Mouse (Mus musculus) right cerebral cortex, adult 2 months (tissue): ENCODE results near the gene Cbll1.
"Not testable (repeated sequence)": the region's sequence is repeated elsewhere in the genome, so short reads cannot be mapped to it uniquely, and the experiment has no call there.

ENCODE experiments used
- DNase-seq, 2 experiments: peaks; one replicate each; pipeline ENCODE4 v3.0.0; 2021 to 2022; ENCODE audit warnings: low spot score in 2 of 2

Gene Cbll1

DNA sequence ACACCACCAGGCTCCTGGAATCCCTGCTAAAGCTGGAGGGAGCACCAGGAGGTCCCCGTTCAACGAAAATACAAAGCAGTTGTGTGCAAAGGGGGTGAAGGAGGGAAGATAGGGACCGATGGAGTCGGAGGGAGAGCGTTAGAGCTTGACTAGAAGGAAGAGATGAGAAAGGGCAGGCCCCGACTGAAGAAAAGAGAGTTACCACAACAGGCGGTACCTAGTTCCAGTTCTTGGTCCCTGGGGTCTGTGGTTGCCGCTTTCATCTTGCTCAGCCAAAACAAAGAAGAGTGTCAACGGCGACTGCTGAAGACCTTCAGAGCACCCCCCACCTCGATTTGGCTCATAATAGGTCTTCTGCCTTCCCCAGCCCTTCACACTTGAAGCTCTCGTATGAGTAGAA, 780 bp upstream of the Cbll1 start:
- DNase-seq = no peak

DNA sequence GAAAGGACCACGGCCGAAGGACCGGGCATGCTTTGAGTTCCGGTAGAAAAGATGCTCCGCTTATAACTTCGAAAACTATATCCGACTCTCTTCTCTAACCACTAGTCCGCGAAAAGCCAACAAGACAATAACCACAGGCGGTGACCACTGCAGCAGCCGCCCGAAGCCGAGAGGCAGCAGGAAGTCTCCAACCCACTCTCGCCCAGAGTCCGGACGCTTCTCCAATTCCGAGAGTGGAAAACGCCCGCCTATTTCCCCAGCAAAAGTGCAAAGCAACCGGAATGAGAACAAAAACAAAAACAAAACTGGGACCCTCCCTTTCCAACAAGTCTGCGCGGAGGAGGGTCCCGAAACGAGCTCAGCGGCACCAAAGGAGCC, 491 bp downstream of the Cbll1 start:
- DNase-seq = no peak

- no peak for DNase-seq
Observed at GRCm38 (mm10) chr12:31486431-31486830, 13.0 kb downstream of the Cbll1 start.

DNA sequence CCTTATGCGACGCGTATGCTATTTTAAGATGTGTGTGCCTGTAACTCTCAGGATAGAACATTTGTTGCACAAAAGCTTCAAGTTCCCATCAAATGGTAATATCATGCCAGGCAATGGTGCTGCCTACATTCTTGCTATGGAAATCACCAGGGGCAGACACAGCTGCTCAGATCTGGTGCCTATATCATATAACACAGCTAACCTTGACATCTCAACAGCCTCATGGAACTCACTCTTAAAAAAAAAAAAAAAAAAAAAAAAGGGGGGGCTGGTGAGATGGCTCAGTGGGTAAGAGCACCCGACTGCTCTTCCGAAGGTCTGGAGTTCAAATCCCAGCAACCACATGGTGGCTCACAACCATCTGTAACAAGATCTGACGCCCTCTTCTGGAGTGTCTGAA, 21.2 kb downstream of the Cbll1 start:
- DNase-seq = not testable (repeated sequence)

DNA sequence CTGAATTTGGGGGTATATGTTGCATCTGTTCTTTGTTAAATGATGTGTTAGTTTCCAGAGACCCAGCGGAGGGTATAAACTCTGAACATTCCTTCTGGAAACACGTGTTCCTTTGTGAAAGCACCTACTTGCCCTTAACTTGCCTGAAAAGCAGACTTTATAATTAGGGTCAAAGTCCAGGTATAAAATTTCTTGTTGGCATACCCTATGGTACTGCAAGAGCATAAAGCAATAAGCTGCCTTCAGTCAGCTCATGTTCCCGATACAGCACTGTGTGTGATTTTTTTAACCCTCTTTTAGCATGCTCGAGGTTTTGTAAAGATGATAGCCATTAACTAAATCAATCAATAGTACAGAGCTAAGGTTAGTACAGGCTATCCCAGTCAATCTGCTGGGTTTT, 36.8 kb downstream of the Cbll1 start:
- no peak for DNase-seq

- DNase-seq = no peak
Observed at GRCm38 (mm10) chr12:31461371-31461770, 38.0 kb downstream of the Cbll1 start.

DNA sequence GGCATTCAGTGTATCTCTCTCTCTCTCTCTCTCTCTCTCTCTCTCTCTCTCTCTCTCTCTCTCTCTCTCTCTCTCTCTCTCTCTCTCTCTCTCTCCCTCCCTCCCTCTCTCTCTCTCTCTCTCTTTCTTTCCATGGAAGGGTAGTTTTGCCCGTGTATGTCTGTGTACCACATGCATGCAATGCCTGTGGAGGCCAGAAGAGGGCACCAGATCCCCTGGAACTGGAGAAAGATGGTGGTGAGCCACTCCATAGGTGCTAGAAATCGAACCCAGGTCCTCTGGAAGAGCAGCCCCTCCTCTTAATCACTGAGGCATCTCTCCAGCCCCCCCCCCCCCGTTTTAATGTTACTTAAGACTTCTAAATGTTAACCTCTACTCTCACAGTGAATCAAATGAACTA, 39.1 kb downstream of the Cbll1 start:
- not testable (repeated sequence) for DNase-seq

DNA sequence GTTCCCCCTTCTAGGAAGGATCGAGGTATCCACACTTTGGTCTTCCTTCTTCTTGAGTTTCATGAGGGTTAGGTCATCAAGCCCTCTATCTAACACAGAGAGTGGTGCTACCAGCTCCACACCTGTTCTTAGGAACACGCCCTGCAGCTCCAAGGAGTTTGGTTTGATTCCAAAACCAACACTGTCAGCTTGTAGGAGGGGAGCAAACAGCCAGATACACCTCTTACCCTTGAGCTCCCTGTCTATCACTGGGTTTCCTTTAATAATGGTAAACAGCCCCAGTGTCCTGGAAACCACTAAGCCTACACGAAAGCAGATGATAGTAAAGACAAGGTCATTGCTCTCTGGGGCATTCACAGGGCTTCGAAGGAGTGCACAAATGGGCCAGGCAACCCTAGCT, 40.9 kb downstream of the Cbll1 start:
- DNase-seq = no peak

DNA sequence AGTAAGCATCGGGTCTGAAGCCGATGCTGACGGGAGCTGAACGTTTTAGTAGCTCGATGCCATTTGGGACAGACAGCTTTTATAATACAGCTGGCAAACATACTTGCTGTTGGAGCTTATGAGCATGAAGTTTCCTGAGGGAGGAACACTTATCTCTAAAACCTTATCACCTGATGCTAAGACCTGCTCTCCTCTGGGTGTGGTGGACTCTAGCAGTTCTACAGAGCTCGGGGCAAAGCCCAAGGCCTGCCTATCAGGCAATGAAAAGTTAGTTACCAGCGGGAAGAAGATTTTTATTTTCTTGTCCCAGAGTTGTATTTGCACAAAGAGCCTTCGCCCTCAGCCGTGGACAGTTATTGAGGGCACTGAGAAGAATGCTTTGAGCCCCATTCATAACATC, 43.1 kb downstream of the Cbll1 start:
- DNase-seq = no peak

DNA sequence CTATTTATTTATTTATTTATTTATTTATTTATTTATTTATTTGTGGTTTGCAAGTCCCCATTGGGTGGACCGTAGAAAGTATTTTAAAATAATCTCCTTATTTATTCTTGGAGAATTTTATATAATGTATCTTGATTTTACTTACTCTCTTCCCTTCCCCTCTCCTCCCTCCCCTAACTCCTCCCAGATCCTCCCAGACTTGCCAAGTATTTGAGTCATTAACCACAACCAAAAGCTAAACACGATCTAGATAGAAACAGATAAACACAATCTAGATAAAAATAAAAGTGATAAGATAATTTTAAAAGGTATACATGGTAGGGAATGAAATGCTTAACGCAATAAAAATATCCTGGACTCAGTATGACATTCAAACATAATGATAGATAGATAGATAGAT, 50.1 kb downstream of the Cbll1 start:
- DNase-seq = no peak

DNA sequence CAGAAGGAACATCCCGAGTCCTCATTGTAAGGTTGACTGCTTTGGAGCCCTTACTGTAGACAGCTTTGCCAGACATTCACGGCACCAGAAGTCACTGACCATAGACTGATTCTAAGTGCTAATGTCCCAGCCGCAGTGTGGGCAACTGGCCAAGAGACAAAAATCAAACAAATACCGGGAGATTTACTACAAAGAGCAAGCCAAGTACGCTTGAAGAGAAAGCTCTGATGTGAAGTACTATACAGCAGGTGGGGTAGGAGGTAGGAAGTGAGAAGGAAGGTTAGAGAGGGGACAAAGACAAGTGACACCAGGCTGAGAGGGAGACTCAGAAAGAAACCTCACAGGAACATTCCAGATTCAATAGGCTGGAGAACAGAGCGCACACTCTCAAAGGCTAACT, 54.6 kb downstream of the Cbll1 start:
- DNase-seq = no peak

DNA sequence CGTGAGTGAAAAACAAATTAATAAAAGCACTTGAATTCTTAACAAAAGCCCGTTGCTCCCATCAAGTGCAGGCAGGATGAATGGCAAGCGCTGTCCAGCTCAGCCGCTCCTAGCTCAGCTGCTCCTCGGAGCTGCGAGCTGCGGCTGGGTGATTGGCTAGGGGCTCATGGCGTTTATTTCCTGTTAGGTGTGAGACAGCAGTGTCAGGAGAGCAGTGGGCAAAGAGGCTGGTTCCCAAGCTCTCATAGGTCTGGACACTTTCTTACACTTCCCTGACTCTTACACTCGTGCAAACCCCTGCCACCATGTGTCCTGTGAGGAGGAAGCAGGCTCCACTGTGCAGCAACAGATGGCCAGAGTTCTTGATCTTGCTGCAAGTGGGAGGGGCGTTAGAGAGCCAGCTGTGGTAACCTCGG, 55.3 kb downstream of the Cbll1 start:
- no peak for DNase-seq

GRCm38 (mm10) chr12:31439612-31440011, 59.8 kb downstream of the Cbll1 start:
- no peak for DNase-seq

- DNase-seq = no peak
Observed at GRCm38 (mm10) chr12:31437791-31438190, 61.6 kb downstream of the Cbll1 start.
